Mouse (Mus musculus): ENCODE results near the gene Trappc1. TPM values are rescaled to one million over a fixed set of nuclear protein-coding genes. Genes with fewer than 3 reads are reported as not detected.
A peak's percentile ranks its signal among the peaks of the same experiment; 100 is the strongest.

The Trappc1 gene
- polyA plus RNA-seq, 1 experiment from 2014 or later = 171 TPM

DNA sequence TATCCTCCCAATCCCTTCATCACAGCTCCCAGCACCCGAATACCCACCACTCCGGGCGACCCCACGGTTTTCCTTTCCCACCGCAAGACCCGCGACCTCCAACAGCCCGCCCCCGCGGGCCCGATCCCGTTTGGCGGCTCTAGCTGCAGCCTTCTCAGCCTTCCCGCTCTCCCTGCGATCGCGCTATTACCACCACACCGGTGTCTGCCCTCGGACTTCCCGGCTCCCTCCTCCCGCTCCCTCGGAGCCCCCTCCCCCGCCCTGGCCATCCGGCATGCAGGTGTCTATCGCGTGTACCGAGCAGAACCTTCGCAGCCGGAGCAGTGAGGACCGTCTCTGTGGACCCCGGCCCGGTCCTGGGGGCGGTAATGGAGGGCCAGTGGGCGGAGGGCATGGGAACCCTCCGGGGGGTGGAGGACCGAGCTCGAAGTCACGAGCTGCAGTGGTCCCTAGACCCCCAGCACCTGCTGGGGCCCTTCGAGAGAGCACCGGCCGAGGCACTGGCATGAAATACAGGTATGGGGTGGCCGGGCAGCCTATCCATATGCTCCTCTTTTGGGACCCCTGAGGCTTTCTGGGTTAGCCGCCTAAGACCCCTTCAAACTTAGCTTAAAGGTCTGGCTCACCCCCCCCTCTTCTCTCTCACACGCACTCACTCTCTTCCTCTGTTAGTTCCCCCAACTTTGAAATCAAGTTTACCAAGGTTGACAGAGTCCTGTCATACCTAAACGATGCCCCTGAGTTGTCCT is 2.8 kb downstream of the Trappc1 start:
- H3K4me3 ChIP-seq (replicated peaks; ENCODE audit: low read depth, low read length) = peak overlapping the region; percentile 49
- no peak overlapping the region for H3K27ac ChIP-seq
- peaks cover 35% of the 10 kb centered on the region for H3K4me1 ChIP-seq (replicated peaks; ENCODE audit: insufficient read depth, low read length)
- peak overlapping the region; percentile 59 for H3K9ac ChIP-seq (ENCODE audit: low read depth, low read length)
- under 1% methylated on average over 45 of the region's 45 CpGs for WGBS
- H3K27me3 ChIP-seq (ENCODE audit: insufficient read depth, low read length) = no peaks in the 10 kb centered on the region
- H3K9me3 ChIP-seq (replicated peaks; ENCODE audit: low read length) = no peaks in the 10 kb centered on the region
- DNase-seq (ENCODE audit: low spot score) (no peak), ATAC-seq (replicated peaks; ENCODE audit: low FRiP score, low read depth) (peak; percentile 25; the same call in 1 of the 2 replicates)
- H3K36me3 ChIP-seq (ENCODE audit: insufficient read depth, low read length) = no peaks in the 10 kb centered on the region
- peak overlapping the region; percentile 96 for H3K4me2 ChIP-seq (ENCODE audit: low read length)
- TF ChIP-seq CTCF (IDR thresholded peaks at IDR 0.05; ENCODE audit: low read depth) = no peak

DNA sequence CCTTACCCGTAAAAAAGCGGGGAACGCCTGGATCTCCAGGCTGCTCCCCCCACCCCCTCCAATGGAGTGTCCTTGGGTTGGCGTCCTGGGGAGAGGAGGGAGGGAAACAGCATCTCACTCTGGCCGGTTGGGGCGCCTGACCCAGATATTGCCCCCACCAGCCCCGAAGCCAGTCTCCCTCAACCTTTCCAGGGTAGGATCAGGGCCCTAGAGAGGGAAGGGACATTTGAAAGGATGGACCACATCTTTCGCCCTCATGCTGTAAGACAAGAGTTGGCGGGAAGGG is 3.3 kb downstream of the Trappc1 start:
- Histone ChIP-seq H3K27me3 (ENCODE audit: insufficient read depth, low read length) (no peaks in the 10 kb centered on the region), H3K9me3 (replicated peaks; ENCODE audit: low read length) (no peaks in the 10 kb centered on the region), H3K27ac (no peak overlapping the region), H3K9ac (ENCODE audit: low read depth, low read length) (no peak overlapping the region), H3K4me2 (ENCODE audit: low read length) (peak overlapping the region; percentile 96; the same call in 1 of the 2 replicates), H3K4me1 (replicated peaks; ENCODE audit: insufficient read depth, low read length) (peaks cover 35% of the 10 kb centered on the region), H3K36me3 (ENCODE audit: insufficient read depth, low read length) (no peaks in the 10 kb centered on the region), H3K4me3 (replicated peaks; ENCODE audit: low read depth, low read length) (no peak overlapping the region)
- 25% methylated on average over 9 of the region's 9 CpGs for WGBS
- ATAC-seq (replicated peaks; ENCODE audit: low FRiP score, low read depth) (no peak), DNase-seq (ENCODE audit: low spot score) (no peak)
- no peak for TF ChIP-seq CTCF (IDR thresholded peaks at IDR 0.05; ENCODE audit: low read depth)

DNA sequence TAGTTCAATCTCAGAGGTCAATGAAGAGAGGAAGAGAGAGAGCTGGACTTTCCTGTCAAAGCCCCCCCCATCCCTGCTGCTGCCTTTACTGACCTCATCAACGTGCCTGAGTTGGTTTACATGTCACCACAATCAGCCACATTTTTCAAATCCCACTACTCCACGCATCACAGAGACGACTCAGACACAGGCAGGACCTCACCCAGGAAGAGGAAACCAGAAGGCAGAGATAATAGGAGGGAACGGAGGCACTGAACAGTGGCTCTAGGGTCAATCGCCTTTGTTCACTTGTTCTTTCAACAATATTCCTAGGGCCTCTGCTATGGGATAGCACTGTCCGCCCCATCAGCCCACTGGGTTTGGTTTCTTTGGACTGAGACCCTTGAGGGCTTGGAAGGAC is 3.9 kb downstream of the Trappc1 start:
- no peak for ATAC-seq (replicated peaks; ENCODE audit: low FRiP score, low read depth)
- Histone ChIP-seq H3K4me1 (replicated peaks; ENCODE audit: insufficient read depth, low read length) (peaks cover 35% of the 10 kb centered on the region), H3K4me2 (ENCODE audit: low read length) (no peak overlapping the region), H3K27me3 (ENCODE audit: insufficient read depth, low read length) (no peaks in the 10 kb centered on the region), H3K4me3 (replicated peaks; ENCODE audit: low read depth, low read length) (no peak overlapping the region), H3K9ac (ENCODE audit: low read depth, low read length) (no peak overlapping the region), H3K27ac (no peak overlapping the region), H3K9me3 (replicated peaks; ENCODE audit: low read length) (no peaks in the 10 kb centered on the region), H3K36me3 (ENCODE audit: insufficient read depth, low read length) (no peaks in the 10 kb centered on the region)
- no peak for TF ChIP-seq CTCF (IDR thresholded peaks at IDR 0.05; ENCODE audit: low read depth)
- DNase-seq (ENCODE audit: low spot score) = no peak
- WGBS = 58% methylated on average over 6 of the region's 6 CpGs

- peaks cover 32% of the 10 kb centered on the region for H3K4me1 ChIP-seq (replicated peaks; ENCODE audit: insufficient read depth, low read length)
- no peaks in the 10 kb centered on the region for H3K9me3 ChIP-seq (replicated peaks; ENCODE audit: low read length)
- no peaks in the 10 kb centered on the region for H3K27me3 ChIP-seq (ENCODE audit: insufficient read depth, low read length)
- ATAC-seq (replicated peaks; ENCODE audit: low FRiP score, low read depth) (no peak), DNase-seq (ENCODE audit: low spot score) (peak; percentile 36)
- no peaks in the 10 kb centered on the region for H3K36me3 ChIP-seq (ENCODE audit: insufficient read depth, low read length)
- H3K4me3 ChIP-seq (replicated peaks; ENCODE audit: low read depth, low read length) = no peak overlapping the region
- no peak for TF ChIP-seq CTCF (IDR thresholded peaks at IDR 0.05; ENCODE audit: low read depth)
- H3K4me2 ChIP-seq (ENCODE audit: low read length) = no peak overlapping the region
- H3K9ac ChIP-seq (ENCODE audit: low read depth, low read length) = no peak overlapping the region
- 88% methylated on average over 6 of the region's 6 CpGs for WGBS
- no peak overlapping the region for H3K27ac ChIP-seq
Measured at GRCm38 (mm10) chr11:69328517-69328916, 4.7 kb downstream of the Trappc1 start.

- TF ChIP-seq CTCF (IDR thresholded peaks at IDR 0.05; ENCODE audit: low read depth) = no peak
- no peaks in the 10 kb centered on the region for H3K36me3 ChIP-seq (ENCODE audit: insufficient read depth, low read length)
- H3K4me2 ChIP-seq (ENCODE audit: low read length) = 0 out of 2 replicates have a peak overlapping the region, but pooled peaks have one; percentile 68
- no peaks in the 10 kb centered on the region for H3K9me3 ChIP-seq (replicated peaks; ENCODE audit: low read length)
- H3K27me3 ChIP-seq (ENCODE audit: insufficient read depth, low read length) = no peaks in the 10 kb centered on the region
- H3K4me1 ChIP-seq (replicated peaks; ENCODE audit: insufficient read depth, low read length) = peaks cover 25% of the 10 kb centered on the region; the same call in 1 of the 2 replicates
- H3K27ac ChIP-seq = no peak overlapping the region
- no peak for DNase-seq (ENCODE audit: low spot score)
- H3K4me3 ChIP-seq (replicated peaks; ENCODE audit: low read depth, low read length) = peak overlapping the region; percentile 49; the same call in 1 of the 2 replicates
- no peak overlapping the region for H3K9ac ChIP-seq (ENCODE audit: low read depth, low read length)
- WGBS = 87% methylated on average over 6 of the region's 6 CpGs
- ATAC-seq (replicated peaks; ENCODE audit: low FRiP score, low read depth) = no peak
Measured at GRCm38 (mm10) chr11:69331152-69331551, 7.4 kb downstream of the Trappc1 start.

- no peaks in the 10 kb centered on the region for H3K27me3 ChIP-seq (ENCODE audit: insufficient read depth, low read length)
- peak overlapping the region; percentile 73 for H3K27ac ChIP-seq
- H3K4me2 ChIP-seq (ENCODE audit: low read length) = peak overlapping the region; percentile 68
- H3K36me3 ChIP-seq (ENCODE audit: insufficient read depth, low read length) = no peaks in the 10 kb centered on the region
- H3K4me1 ChIP-seq (replicated peaks; ENCODE audit: insufficient read depth, low read length) = peaks cover 20% of the 10 kb centered on the region; the same call in 1 of the 2 replicates
- WGBS = under 1% methylated on average over 24 of the region's 24 CpGs
- TF ChIP-seq CTCF (IDR thresholded peaks at IDR 0.05; ENCODE audit: low read depth) = no peak
- peak overlapping the region; percentile 49 for H3K4me3 ChIP-seq (replicated peaks; ENCODE audit: low read depth, low read length)
- H3K9me3 ChIP-seq (replicated peaks; ENCODE audit: low read length) = no peaks in the 10 kb centered on the region
- ATAC-seq (replicated peaks; ENCODE audit: low FRiP score, low read depth) (peak; percentile 56; the same call in 1 of the 2 replicates), DNase-seq (ENCODE audit: low spot score) (peak; percentile 92)
- peak overlapping the region; percentile 57 for H3K9ac ChIP-seq (ENCODE audit: low read depth, low read length)
Measured at GRCm38 (mm10) chr11:69331929-69332405, 8.2 kb downstream of the Trappc1 start.

Measured in kidney, postnatal 0 days (tissue).